13 mouse cellular contexts compared by ENCODE assay signal in the genomic region with DNA sequence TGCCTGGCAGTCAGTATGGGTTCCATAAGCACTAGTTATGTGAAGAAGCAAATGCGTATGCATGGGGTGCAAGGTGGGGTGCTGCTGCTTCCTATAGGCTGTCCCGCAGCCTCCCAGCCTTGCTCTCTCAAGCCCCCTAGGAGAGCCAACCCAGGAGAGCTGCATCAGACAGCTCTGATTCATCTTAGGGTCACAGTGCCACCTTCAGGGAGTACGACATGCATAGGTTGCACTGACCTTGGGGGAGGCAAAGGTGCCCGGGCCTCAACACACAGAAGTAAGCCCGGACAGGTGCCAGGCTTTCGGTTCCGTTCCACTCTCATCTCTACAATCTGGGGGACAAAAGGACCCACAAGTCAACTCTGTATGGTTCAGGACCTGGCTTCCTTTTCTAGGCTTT. TPM values are rescaled to one million over a fixed set of nuclear protein-coding genes. Genes with fewer than 3 reads are reported as not detected.
A peak's percentile ranks its signal among the peaks of the same experiment; 100 is the strongest.
DNase-seq lines count a peak whose midpoint lies in the region; ATAC-seq and TF ChIP-seq lines count a peak whose summit lies in the region.
"Had no signal": no experiment of that assay in that cellular context is flagged by ENCODE, and none has a peak within 500 bp of the region (broad histone marks: within the 10 kb centered on the region; RNA-seq: fewer than 3 reads in every experiment).

No protein-coding gene starts in this region.

- H3K27ac ChIP-seq in heart, adult 2 months, result peak overlapping the region; percentile 12; the same call in 1 of the 2 replicates
- no peak overlapping the region for H3K27ac ChIP-seq in layer of hippocampus, adult 2 months
- peak overlapping the region; percentile 29; the same call in 1 of the 2 replicates for H3K27ac ChIP-seq in bone marrow, adult 2 months (ENCODE audit: control insufficient read depth, insufficient read depth, low read depth, low read length, poor library complexity)
- peak overlapping the region; percentile 93 for H3K27ac ChIP-seq in liver, embryonic 16.5 days (ENCODE audit: low read length)
- H3K27ac ChIP-seq: hindbrain, embryonic 15.5 days had no signal

- peak in 1 of 2 experiments; percentile 31 for DNase-seq in heart, adult 2 months
- no peak for DNase-seq in heart, postnatal 25 days (ENCODE audit: low spot score)
- DNase-seq in layer of hippocampus, adult 2 months (ENCODE audit: low spot score in 2 of 2), result no peak
- no peak for DNase-seq in layer of hippocampus, postnatal 10 days (ENCODE audit: low spot score in 2 of 2)
- no peak for DNase-seq in c-Kit-positive CD71-positive TER-119-positive erythroid progenitor cells, embryonic 14.5 days (ENCODE audit: low spot score)
- no peak for DNase-seq in right cerebral cortex, adult 18-20 months
- DNase-seq: cerebellum, postnatal 14 days; spleen, adult 18-20 months; thymus, postnatal 25 days had no signal

- TF ChIP-seq POLR2A in heart, adult 2 months (IDR thresholded peaks at IDR 0.05; ENCODE audit: insufficient read depth, low read depth, low read length), result no peak
- TF ChIP-seq POLR2A in bone marrow, adult 2 months (IDR thresholded peaks at IDR 0.05; ENCODE audit: borderline replicate concordance, control insufficient read depth, low read depth, low read length), result no peak

- H3K79me2 ChIP-seq in heart, adult 2 months (replicated peaks; ENCODE audit: control insufficient read depth, insufficient read depth, low read length), result no peaks in the 10 kb centered on the region

- H3K36me3 ChIP-seq in heart, adult 2 months (ENCODE audit: control insufficient read depth, insufficient read depth, low read length), result no peaks in the 10 kb centered on the region
- no peaks in the 10 kb centered on the region for H3K36me3 ChIP-seq in liver, embryonic 16.5 days (ENCODE audit: control insufficient read depth, insufficient read depth)
- H3K36me3 ChIP-seq: hindbrain, embryonic 15.5 days had no signal

- H3K4me2 ChIP-seq in liver, embryonic 16.5 days (ENCODE audit: low read depth, low read length), result no peak overlapping the region
- H3K4me2 ChIP-seq: hindbrain, embryonic 15.5 days had no signal

- H3K4me3 ChIP-seq in heart, adult 2 months, result no peak overlapping the region
- no peak overlapping the region for H3K4me3 ChIP-seq in layer of hippocampus, adult 2 months
- no peak overlapping the region for H3K4me3 ChIP-seq in bone marrow, adult 2 months (replicated peaks; ENCODE audit: control insufficient read depth, low read depth, low read length)
- H3K4me3 ChIP-seq in liver, embryonic 16.5 days (ENCODE audit: low read depth, low read length), result no peak overlapping the region
- H3K4me3 ChIP-seq: hindbrain, embryonic 15.5 days had no signal

- H3K9ac ChIP-seq in heart, adult 2 months (ENCODE audit: low read depth, low read length), result no peak overlapping the region
- peak overlapping the region; percentile 58 for H3K9ac ChIP-seq in liver, embryonic 16.5 days (ENCODE audit: low read depth, low read length)
- H3K9ac ChIP-seq: hindbrain, embryonic 15.5 days had no signal

- H3K4me1 ChIP-seq in heart, adult 2 months (ENCODE audit: control insufficient read depth, insufficient read depth, low read length), result no peaks in the 10 kb centered on the region
- peaks cover 3% of the 10 kb centered on the region; the same call in 1 of the 2 replicates for H3K4me1 ChIP-seq in bone marrow, adult 2 months (ENCODE audit: control insufficient read depth, insufficient read depth, low read length)
- H3K4me1 ChIP-seq in liver, embryonic 16.5 days (ENCODE audit: control insufficient read depth, low read depth, low read length), result peaks cover 80% of the 10 kb centered on the region

- H3K9me3 ChIP-seq in liver, embryonic 16.5 days (replicated peaks; ENCODE audit: control insufficient read depth, low read length), result no peaks in the 10 kb centered on the region
- H3K9me3 ChIP-seq: hindbrain, embryonic 15.5 days had no signal

- 0 out of 2 replicates have a peak, but pooled peaks have one; percentile 44 for TF ChIP-seq EP300 in heart, adult 2 months (IDR thresholded peaks at IDR 0.05; ENCODE audit: insufficient read depth, low read depth, low read length)

- H3K27me3 ChIP-seq in heart, adult 2 months (ENCODE audit: control insufficient read depth, insufficient read depth, low read length), result no peaks in the 10 kb centered on the region
- no peaks in the 10 kb centered on the region for H3K27me3 ChIP-seq in liver, embryonic 16.5 days (ENCODE audit: control insufficient read depth, insufficient read depth, low read depth, low read length)
- H3K27me3 ChIP-seq: hindbrain, embryonic 15.5 days; Patski had no signal

- peak; percentile 67 for TF ChIP-seq CTCF in heart, adult 2 months (IDR thresholded peaks at IDR 0.05)
- peak; percentile 60 for TF ChIP-seq CTCF in layer of hippocampus, adult 2 months (conservative IDR thresholded peaks at IDR 0.05)
- peak; percentile 21; the same call in 1 of the 2 replicates for TF ChIP-seq CTCF in bone marrow, adult 2 months (IDR thresholded peaks at IDR 0.05; ENCODE audit: control insufficient read depth, insufficient read depth, low read length)

- 76% methylated on average over 7 of the region's 7 CpGs for WGBS in heart, adult 2 months
- WGBS in bone marrow, adult 2 months, result 69% methylated on average over 7 of the region's 7 CpGs
- WGBS in liver, embryonic 16.5 days (ENCODE audit: insufficient replicate concordance), result 77% methylated on average over 7 of the region's 7 CpGs

- intact Hi-C loops in heart, adult 2 months (cut with DNase I), result loop anchor here (1.0 to 5.0 kb wide), 3 partner anchors 40 to 342 kb away; no protein-coding TSS in a partner anchor
- intact Hi-C loops in heart, postnatal 25 days (cut with DNase I), result loop anchor here (2.0 kb wide), 2 partner anchors 41 to 185 kb away; no protein-coding TSS in a partner anchor

- ATAC-seq in liver, embryonic 16.5 days (ENCODE audit: low read depth), result no peak
- ATAC-seq: Patski had no signal

RNA-seq across cellular contexts. Expression of gene Ackr3, which starts 41.8 kb away (rescaled TPM):
- 10 to 100 TPM; 56.5 to 58.0 TPM for total RNA-seq in heart, adult 2 months (2021)
- 186 and 351 TPM in 2 replicates for polyA plus RNA-seq in heart, adult 2 months (2012; rRNA removed)
- 10 to 100 TPM; 64.4 to 75.8 TPM for total RNA-seq in heart, postnatal 25 days (2021)
- 10 to 100 TPM; 13.7 to 17.8 TPM for total RNA-seq in layer of hippocampus, adult 2 months (2021)
- total RNA-seq in layer of hippocampus, postnatal 10 days (2021), result 1 to 10 TPM; 8.4 to 8.5 TPM
- polyA plus RNA-seq in bone marrow, adult 2 months (2011; ENCODE audit: insufficient read depth, insufficient read length, low replicate concordance, missing spikeins), result 3.3 TPM in 1 of 2 replicates, not detected in the other
- 1.4 and 1.8 TPM in 2 replicates for polyA plus RNA-seq in liver, embryonic 16.5 days (2015; fragmentation: Nextera tagmentation; extraction: Ambion mirVana)
